Mouse (Mus musculus): ENCODE measurements around the gene Gm20388.

DNA sequence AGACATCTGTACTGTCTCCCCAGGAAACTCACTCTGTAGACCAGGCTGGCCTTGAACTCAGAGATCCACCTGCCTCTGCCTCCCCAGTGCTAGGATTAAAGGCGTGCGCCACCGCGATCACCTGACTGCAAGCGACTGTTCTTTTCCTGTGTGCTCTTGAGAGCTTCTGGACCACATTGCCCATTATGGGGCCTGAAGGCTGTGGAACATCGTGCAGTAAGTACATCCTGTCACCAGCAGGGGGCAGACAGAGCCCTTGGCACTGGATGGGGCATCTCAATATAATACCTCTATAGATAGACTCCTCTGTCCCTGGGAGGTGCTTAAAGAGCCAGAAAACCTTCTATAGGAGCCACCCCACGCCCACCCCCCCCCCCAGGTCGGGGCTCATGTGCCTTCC, 2924.3 kb downstream of the Gm20388 start:
- TF ChIP-seq CTCF (IDR thresholded peaks at IDR 0.05; ENCODE audit: borderline replicate concordance, extremely low read depth, insufficient read depth, insufficient read length): peak; percentile 86
- no peak for TF ChIP-seq POLR2A (IDR thresholded peaks at IDR 0.05; ENCODE audit: borderline replicate concordance, extremely low read depth, insufficient read depth, insufficient read length, poor library complexity, severe bottlenecking)

Data from brain, embryonic 14.5 days (tissue).